In genomic region chr11:120222425-120223104, GRCm38 (mm10) we compare ENCODE assay signal across 12 mouse cellular contexts. TPM values are rescaled to one million over a fixed set of nuclear protein-coding genes. Genes with fewer than 3 reads are reported as not detected.
DNase-seq lines count a peak whose midpoint lies in the region; ATAC-seq lines count a peak whose summit lies in the region.
"Had no signal": no experiment of that assay in that cellular context is flagged by ENCODE, and none has a peak within 500 bp of the region (broad histone marks: within the 10 kb centered on the region; RNA-seq: fewer than 3 reads in every experiment).

No protein-coding gene starts in this region.

- WGBS in hindbrain, embryonic 14.5 days = 83% methylated on average over 6 of the region's 6 CpGs
- WGBS in hindbrain, embryonic 16.5 days = 90% methylated on average over 6 of the region's 6 CpGs
- WGBS in liver, embryonic 11.5 days = 70% methylated on average over 6 of the region's 6 CpGs
- WGBS in liver, embryonic 12.5 days (ENCODE audit: insufficient replicate concordance) = 61% methylated on average over 6 of the region's 6 CpGs
- WGBS in neural tube, embryonic 13.5 days = 86% methylated on average over 6 of the region's 6 CpGs

- no peak overlapping the region for H3K9ac ChIP-seq in hindbrain, embryonic 14.5 days
- no peak overlapping the region for H3K9ac ChIP-seq in hindbrain, embryonic 16.5 days (ENCODE audit: low read depth, low read length)
- no peak overlapping the region for H3K9ac ChIP-seq in liver, embryonic 11.5 days (ENCODE audit: low read depth, low read length)
- H3K9ac ChIP-seq in liver, embryonic 12.5 days = no peak overlapping the region
- H3K9ac ChIP-seq in neural tube, embryonic 13.5 days = no peak overlapping the region
- H3K9ac ChIP-seq: limb, embryonic 15.5 days had no signal

- DNase-seq in adrenal gland, adult 2 months = peak; percentile 1
- DNase-seq in adrenal gland, postnatal 14 days = no peak
- DNase-seq in hindbrain, embryonic 14.5 days (ENCODE audit: low spot score) = no peak
- no peak for DNase-seq in liver, embryonic 11.5 days (ENCODE audit: low spot score)
- DNase-seq in cerebellum, adult 11 months = no peak
- DNase-seq: adrenal gland, postnatal 36 days; cerebellum, postnatal 14 days had no signal

- H3K4me1 ChIP-seq in hindbrain, embryonic 14.5 days (replicated peaks; ENCODE audit: control insufficient read depth, insufficient read depth, low read length) = peaks cover 57% of the 10 kb centered on the region
- peaks cover 49% of the 10 kb centered on the region for H3K4me1 ChIP-seq in hindbrain, embryonic 16.5 days (ENCODE audit: control insufficient read depth, insufficient read depth, low read depth, low read length)
- H3K4me1 ChIP-seq in liver, embryonic 11.5 days (replicated peaks; ENCODE audit: control insufficient read depth, insufficient read depth, low read length) = peaks cover 74% of the 10 kb centered on the region
- peaks cover 78% of the 10 kb centered on the region for H3K4me1 ChIP-seq in liver, embryonic 12.5 days
- H3K4me1 ChIP-seq in neural tube, embryonic 13.5 days (replicated peaks) = peaks cover 77% of the 10 kb centered on the region

- peak overlapping the region; percentile 6; the same call in 1 of the 2 replicates for H3K27ac ChIP-seq in hindbrain, embryonic 14.5 days
- no peak overlapping the region for H3K27ac ChIP-seq in hindbrain, embryonic 16.5 days (ENCODE audit: low read depth, low read length)
- 0 out of 2 replicates have a peak overlapping the region, but pooled peaks have one; percentile 3 for H3K27ac ChIP-seq in liver, embryonic 11.5 days (ENCODE audit: low read depth, low read length)
- no peak overlapping the region for H3K27ac ChIP-seq in liver, embryonic 12.5 days
- 0 out of 2 replicates have a peak overlapping the region, but pooled peaks have one; percentile 6 for H3K27ac ChIP-seq in neural tube, embryonic 13.5 days (replicated peaks)

- no peak overlapping the region for H3K4me2 ChIP-seq in hindbrain, embryonic 14.5 days (replicated peaks)
- no peak overlapping the region for H3K4me2 ChIP-seq in hindbrain, embryonic 16.5 days (ENCODE audit: low read length)
- no peak overlapping the region for H3K4me2 ChIP-seq in liver, embryonic 11.5 days
- H3K4me2 ChIP-seq in liver, embryonic 12.5 days = no peak overlapping the region
- H3K4me2 ChIP-seq in neural tube, embryonic 13.5 days = no peak overlapping the region
- H3K4me2 ChIP-seq: limb, embryonic 15.5 days had no signal

- no peaks in the 10 kb centered on the region for H3K36me3 ChIP-seq in hindbrain, embryonic 14.5 days (replicated peaks; ENCODE audit: control insufficient read depth, insufficient read depth)
- no peaks in the 10 kb centered on the region for H3K36me3 ChIP-seq in hindbrain, embryonic 16.5 days (ENCODE audit: control insufficient read depth, insufficient read depth, low read length)
- no peaks in the 10 kb centered on the region for H3K36me3 ChIP-seq in liver, embryonic 11.5 days (ENCODE audit: control insufficient read depth, insufficient read depth, low read length)
- no peaks in the 10 kb centered on the region for H3K36me3 ChIP-seq in liver, embryonic 12.5 days
- no peaks in the 10 kb centered on the region for H3K36me3 ChIP-seq in neural tube, embryonic 13.5 days
- H3K36me3 ChIP-seq: limb, embryonic 15.5 days had no signal

- no peaks in the 10 kb centered on the region for H3K9me3 ChIP-seq in hindbrain, embryonic 14.5 days (ENCODE audit: control insufficient read depth, low read length)
- no peaks in the 10 kb centered on the region for H3K9me3 ChIP-seq in hindbrain, embryonic 16.5 days (ENCODE audit: control insufficient read depth, low read length)
- no peaks in the 10 kb centered on the region for H3K9me3 ChIP-seq in liver, embryonic 11.5 days (ENCODE audit: control insufficient read depth, low read length)
- no peaks in the 10 kb centered on the region for H3K9me3 ChIP-seq in liver, embryonic 12.5 days (replicated peaks)
- H3K9me3 ChIP-seq in neural tube, embryonic 13.5 days = no peaks in the 10 kb centered on the region
- H3K9me3 ChIP-seq: limb, embryonic 15.5 days had no signal

- H3K27me3 ChIP-seq in hindbrain, embryonic 14.5 days (ENCODE audit: control insufficient read depth, insufficient read depth, low read length) = no peaks in the 10 kb centered on the region
- H3K27me3 ChIP-seq in hindbrain, embryonic 16.5 days (replicated peaks; ENCODE audit: control insufficient read depth, insufficient read depth, low read length) = no peaks in the 10 kb centered on the region
- H3K27me3 ChIP-seq in liver, embryonic 11.5 days (replicated peaks; ENCODE audit: control insufficient read depth, insufficient read depth, low read length) = peaks cover 33% of the 10 kb centered on the region
- peaks cover 83% of the 10 kb centered on the region for H3K27me3 ChIP-seq in liver, embryonic 12.5 days (replicated peaks)
- no peaks in the 10 kb centered on the region for H3K27me3 ChIP-seq in neural tube, embryonic 13.5 days
- H3K27me3 ChIP-seq: limb, embryonic 15.5 days had no signal

- ATAC-seq in hindbrain, embryonic 14.5 days (ENCODE audit: low FRiP score) = no peak
- no peak for ATAC-seq in hindbrain, embryonic 16.5 days
- ATAC-seq in liver, embryonic 11.5 days (replicated peaks; ENCODE audit: low FRiP score) = no peak
- no peak for ATAC-seq in liver, embryonic 12.5 days
- ATAC-seq in neural tube, embryonic 13.5 days (ENCODE audit: low read depth) = no peak
- ATAC-seq: lung, postnatal 0 days had no signal

- no peak overlapping the region for H3K4me3 ChIP-seq in hindbrain, embryonic 14.5 days (replicated peaks; ENCODE audit: low read length)
- no peak overlapping the region for H3K4me3 ChIP-seq in hindbrain, embryonic 16.5 days (ENCODE audit: low read length)
- H3K4me3 ChIP-seq in liver, embryonic 11.5 days (ENCODE audit: low read depth, low read length) = no peak overlapping the region
- no peak overlapping the region for H3K4me3 ChIP-seq in liver, embryonic 12.5 days
- H3K4me3 ChIP-seq in neural tube, embryonic 13.5 days = no peak overlapping the region
- H3K4me3 ChIP-seq: limb, embryonic 15.5 days had no signal

RNA-seq across cellular contexts. Expression of gene Bahcc1, which starts 10.2 kb away (rescaled TPM):
- total RNA-seq in adrenal gland, adult 2 months (2021) = 10 to 100 TPM in 1 of 2 experiments, 1 to 10 TPM in 1; 9.2 to 21.9 TPM
- polyA plus RNA-seq in adrenal gland, adult 2 months (2012; rRNA removed) = 17.9 and 19.5 TPM in 2 replicates
- total RNA-seq in adrenal gland, postnatal 14 days (2021) = 12.4 and 17.2 TPM in 2 replicates
- polyA plus RNA-seq in hindbrain, embryonic 14.5 days (2014; fragmentation: Nextera tagmentation; extraction: Ambion mirVana) = 15.9 and 16.3 TPM in 2 replicates
- 7.8 and 9.7 TPM in 2 replicates for polyA plus RNA-seq in hindbrain, embryonic 16.5 days (2015; fragmentation: Nextera tagmentation; extraction: Ambion mirVana)
- polyA plus RNA-seq in liver, embryonic 11.5 days (2014; fragmentation: Nextera tagmentation; extraction: Ambion mirVana) = 6.7 and 8.8 TPM in 2 replicates
- 3.0 and 3.5 TPM in 2 replicates for polyA plus RNA-seq in liver, embryonic 12.5 days (2016; fragmentation: Nextera tagmentation; extraction: Ambion mirVana)
- polyA plus RNA-seq in neural tube, embryonic 13.5 days (2015; fragmentation: Nextera tagmentation; extraction: Ambion mirVana) = 13.6 and 15.3 TPM in 2 replicates

Comparison
In these comparisons a context has a peak if more than half of its experiments do, and no peak if none do; other contexts are left out.
1. H3K27ac ChIP-seq: peak in hindbrain, embryonic 14.5 days (single experiment), liver, embryonic 11.5 days (single experiment) and neural tube, embryonic 13.5 days (single experiment); none in hindbrain, embryonic 16.5 days (single experiment) and liver, embryonic 12.5 days (single experiment).